Mouse (Mus musculus) right cerebral cortex, postnatal 25 days (tissue): ENCODE measurements at regions not wholly inside any gene's neighbourhood (a gene's known extent, or its start where the extent isn't known, plus 50 kb on each side); places are given as distances from the start of the nearest gene placed in this dataset.
"Not testable (repeated sequence)": the region's sequence is repeated elsewhere in the genome, so short reads cannot be mapped to it uniquely, and the experiment has no call there.

Source experiments
- DNase-seq: peaks from one replicate; pipeline ENCODE4 v3.0.0; 2022

DNA sequence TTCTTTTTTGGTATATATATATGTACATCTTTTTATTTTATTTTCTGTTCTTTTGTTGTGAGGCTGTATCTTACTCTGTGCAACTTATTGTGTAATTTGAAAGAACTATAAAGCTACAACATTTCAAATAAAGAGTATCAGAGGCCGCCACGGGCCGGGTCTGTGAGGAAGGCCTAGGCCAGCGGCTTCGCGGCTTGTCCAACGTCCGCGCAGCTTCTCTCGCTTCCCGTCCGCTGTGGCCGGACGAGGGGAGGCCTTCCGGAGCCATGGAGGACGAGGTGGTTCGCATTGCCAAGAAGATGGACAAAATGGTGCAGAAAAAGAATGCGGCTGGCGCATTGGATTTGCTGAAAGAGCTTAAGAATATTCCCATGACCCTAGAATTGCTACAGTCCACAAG, 167.4 kb downstream of the Kif21a start:
- not testable (repeated sequence) for DNase-seq

DNA sequence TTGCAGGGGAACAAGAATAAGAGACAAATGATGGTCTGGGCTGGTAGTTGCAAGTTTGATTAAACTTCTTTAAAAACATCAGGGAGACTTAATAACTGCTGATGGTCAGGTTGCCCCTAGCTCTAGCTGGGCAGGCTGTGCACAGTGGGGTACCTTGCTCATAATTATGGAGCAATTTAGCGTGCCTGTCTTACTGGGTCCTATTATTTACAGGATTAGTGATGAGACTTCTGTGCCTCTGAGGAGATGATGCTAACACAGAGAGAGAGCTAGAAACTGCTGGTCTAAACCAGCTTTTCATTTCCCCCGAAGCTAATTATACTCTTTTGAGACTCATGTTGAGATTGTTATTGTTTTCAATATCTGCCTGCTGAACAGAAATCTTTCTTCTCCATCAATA, 180.3 kb downstream of the Kif21a start:
- DNase-seq: no peak

DNA sequence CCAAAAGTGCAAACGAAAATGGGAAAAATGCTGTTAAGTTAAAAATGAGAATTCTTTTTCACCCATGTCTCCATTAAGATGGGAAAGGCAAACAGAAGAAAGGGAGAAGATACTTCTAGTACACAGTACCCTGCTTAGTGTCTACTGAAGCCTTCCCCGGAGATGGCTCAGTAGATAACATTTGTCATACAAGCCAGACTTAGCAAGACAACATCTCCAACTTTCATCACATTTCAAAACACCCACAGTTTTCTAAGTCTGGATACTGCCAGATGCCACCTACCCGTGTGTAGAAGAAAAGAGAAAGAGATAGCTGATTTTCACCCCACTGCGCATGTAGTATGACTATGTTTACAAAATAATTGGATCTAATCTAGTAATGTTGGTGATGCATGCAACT, 174.5 kb upstream of the Cpne8 start:
- not testable (repeated sequence) for DNase-seq

DNA sequence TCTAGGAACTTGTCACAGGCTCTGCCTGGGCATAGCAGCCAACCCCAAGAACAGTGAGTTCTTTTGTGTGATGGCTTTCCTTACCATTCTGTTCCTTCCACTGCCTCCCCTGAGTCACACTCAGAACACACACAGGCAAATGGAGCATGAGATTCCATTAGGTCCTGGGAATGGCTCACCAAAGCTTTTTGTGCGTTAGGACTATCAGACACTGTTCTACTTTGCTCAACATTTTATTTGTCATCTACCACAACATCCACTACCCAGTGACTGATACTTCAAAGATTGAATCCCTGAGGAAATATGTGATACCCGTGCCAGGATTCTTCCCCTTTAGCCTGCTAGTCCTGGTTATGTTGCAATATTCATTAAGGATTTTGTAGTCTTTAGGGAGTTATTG, 172.8 kb upstream of the Cpne8 start:
- DNase-seq: no peak

DNA sequence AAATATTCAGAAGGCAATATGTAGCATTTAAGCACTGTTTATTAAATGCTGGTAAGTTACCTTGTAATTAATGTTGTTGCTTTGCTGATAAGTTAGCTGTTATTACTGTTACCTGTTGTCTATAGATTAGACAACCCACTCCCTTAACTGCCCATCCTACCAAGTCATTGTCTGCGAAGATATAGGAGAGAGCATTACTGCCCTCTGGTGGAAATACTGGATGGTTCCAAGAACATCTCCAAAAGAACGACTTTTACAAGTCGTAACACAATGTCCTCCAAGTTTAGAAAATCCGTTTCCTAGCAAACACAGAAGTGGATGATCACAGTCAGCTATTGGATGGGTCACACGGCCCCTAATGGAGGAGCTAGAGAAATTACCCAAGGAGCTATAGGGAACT, 162.2 kb upstream of the Cpne8 start:
- no peak for DNase-seq

DNA sequence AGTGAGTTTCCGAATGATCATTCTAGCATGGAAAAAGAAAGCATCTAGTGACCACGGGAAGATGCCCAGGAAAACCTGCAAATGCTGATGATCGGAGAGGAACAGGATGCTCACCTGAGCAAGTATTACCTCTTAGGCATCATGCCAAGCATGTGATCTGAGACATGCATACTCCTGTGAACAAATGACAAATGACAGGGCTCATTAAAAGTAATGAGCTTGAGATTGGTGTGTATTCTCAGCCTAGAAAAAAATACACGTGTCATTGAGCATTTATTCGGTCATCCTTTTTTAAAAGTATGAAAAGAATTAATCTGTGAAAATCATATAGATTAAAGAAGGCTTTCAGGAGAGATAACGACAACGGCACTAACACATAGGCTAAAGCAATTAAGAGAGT, 156.4 kb upstream of the Cpne8 start:
- DNase-seq: no peak

DNA sequence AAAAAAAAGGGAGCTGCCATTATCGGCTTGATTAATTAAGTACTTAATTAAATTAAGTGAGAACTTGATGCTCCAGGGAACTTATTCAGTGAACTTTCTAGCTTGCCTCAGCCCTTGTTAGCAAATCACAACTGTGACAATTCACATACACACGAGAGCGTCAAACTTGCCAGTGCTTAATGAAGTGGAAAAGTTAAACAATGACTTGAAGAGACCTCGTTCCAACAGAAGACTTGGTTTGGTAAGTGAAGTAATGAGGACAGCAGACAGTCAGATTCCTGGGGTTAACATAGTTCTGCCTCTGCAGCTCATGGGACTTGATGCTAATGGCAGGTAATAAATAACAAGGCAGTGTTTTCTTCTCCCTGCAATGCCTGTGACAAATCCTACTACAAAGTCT, 148.6 kb upstream of the Cpne8 start:
- DNase-seq: no peak

DNA sequence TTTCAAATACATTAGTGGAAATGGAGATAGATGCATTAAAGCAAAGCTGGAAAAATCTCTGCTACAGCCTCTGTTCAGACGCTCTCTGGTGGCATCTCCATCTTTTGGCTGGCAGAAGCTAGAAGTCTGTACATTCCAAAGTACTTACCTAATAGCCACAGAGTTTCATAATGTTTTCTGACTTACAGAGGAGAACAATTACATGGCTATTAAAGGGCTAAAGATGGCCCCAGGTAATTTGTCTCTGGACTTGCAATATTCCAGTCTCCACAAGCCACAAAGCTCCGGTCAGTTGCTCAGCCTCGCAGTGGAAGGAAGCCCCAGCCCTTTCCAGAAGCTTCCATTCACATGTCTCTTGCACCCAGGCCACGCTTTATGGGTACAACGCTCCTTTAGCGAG, 143.1 kb upstream of the Cpne8 start:
- no peak for DNase-seq

DNA sequence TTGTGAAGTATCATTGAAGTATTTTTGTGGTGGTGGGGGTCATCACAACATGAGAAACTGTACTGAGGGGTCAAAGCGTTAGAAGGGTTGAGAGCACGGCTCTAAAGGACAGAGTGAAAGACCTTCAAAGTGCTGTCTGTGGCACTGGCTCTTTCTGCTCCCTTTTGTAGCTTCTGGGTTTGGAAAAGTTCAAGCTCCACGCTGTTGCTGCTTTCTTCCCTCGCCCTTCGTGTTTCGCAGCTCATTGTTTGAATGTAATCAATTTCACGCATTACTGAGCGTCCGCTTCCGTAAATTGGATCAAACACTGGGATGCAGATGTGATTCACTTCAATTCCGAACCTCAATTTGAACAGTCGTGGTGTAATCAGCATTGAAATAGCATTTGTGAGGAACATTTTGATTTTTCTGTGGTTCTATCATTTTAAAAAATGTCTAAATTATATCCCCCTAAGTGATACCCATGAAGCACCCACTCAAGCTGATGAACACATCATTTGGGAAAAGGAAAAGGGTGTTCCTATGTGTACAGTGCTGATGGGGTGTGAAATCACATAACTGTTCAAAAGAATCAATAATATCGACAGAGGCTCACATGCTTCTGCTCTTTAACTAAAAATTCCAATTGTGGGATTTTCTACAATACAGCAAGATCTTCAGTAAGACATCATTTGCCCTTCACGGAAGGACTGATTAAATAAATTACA, 140.9 kb upstream of the Cpne8 start:
- DNase-seq: no peak

DNA sequence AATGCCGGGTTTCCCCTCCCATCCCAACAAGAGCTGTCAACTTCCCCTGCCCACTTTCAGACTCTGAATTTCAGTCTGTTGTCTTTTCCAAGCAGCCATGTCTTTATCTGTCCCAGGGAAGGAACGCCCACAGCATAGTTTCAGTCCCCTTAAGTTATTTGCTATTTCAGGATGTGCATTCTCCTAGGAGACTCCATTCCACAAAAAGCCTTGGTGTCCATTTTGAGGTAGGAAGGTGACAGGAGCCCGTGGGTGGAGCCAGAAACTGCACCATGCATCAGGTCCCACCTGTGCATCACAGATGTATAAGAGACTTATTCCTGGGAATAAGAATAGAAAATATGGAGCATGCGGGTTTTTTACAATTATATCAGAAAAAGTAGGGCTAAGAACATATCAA, 138.9 kb upstream of the Cpne8 start:
- peak; percentile 17 for DNase-seq

DNA sequence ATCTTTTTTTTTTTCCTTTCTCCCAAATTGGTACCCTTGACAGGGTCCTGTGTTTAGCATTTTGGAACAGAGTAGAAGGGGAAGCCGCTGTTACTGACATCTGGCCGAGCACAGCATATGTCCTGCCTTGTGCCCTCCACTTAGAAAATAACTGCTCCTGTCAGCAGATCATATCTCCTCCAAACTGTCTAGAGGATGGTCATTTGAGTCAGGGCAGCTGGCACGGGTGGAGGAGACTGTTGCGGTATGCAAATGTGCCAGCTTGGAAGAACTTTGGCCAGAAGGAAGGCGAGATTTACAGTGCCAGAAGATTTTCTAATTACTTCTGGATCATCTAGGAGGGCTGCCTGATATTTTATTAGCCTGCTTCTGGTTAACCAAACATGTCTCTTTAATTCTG, 134.7 kb upstream of the Cpne8 start:
- no peak for DNase-seq

DNA sequence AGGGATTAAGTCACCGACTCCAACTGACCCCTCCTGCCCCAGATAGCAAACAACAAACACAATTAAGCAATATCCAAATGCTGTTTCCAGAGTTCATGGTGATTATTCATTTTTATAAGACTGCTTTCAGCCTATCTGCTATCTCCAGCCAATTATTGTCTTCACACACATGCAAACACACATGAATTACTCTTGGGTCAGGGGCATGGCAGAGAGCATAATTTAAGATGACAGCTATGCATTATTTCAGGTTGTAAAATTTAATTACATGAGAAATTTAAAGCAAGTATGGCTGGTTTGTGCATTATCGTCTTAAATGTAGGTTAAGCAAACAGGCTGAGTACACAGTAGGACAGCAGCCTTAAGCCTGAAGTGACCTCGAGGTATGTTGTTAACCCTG, 131.1 kb upstream of the Cpne8 start:
- no peak for DNase-seq

DNA sequence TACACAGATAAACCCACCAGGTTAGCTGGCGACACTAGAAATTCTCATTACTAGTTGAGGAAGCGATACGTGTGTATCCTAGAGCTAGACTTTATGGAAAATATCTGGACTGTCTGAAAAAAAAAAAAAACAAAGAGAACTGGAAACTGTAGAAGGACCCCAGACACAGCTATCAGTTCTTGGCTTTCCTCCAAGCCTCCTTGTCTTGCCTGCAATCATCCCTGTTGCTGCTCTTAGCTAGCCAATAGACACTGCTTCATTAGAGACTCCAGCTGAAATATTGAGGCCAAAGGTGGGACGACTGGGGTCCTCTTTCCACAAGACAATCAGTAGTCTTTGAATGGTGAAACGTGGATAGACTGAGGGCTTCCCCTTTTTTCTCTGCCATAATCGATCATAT, 129.0 kb upstream of the Cpne8 start:
- DNase-seq: no peak

DNA sequence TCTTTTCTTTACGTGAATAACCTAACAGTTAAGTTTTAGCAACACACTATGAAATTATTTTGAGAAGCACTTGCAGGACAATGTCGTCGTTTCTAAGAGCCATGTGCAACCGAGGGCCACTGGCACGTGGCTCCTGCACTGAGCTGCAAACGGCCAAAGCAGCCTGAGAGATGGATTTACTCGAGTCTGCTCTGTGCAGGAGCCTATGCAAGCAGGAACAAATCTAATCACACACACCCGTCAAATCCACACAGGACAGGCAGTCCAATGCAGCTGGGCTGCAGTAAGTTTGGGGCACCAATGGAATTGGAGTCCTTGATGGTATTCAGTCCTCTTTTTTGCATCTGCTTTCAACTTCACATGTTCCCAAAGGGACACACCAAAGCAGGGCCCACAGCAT, 118.8 kb upstream of the Cpne8 start:
- DNase-seq: no peak

DNA sequence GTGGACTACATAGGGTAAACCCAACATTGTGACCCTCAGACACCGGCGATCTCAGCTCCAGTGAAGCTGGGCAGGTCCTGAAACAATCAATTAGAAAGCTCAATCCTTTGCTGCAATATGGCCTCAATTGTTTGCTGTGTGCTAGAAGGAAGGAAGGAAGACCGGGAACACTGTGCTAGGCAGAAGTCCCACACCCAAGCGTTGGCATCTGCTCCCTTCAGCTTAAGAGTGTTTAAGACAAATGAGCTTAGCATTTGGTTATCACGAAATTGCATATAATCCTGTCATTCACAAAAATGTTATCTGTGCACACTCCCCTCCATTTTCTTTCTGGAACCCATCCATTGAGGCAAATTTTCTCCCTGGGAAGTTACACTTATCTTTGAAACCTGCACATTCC, 110.7 kb upstream of the Cpne8 start:
- no peak for DNase-seq

DNA sequence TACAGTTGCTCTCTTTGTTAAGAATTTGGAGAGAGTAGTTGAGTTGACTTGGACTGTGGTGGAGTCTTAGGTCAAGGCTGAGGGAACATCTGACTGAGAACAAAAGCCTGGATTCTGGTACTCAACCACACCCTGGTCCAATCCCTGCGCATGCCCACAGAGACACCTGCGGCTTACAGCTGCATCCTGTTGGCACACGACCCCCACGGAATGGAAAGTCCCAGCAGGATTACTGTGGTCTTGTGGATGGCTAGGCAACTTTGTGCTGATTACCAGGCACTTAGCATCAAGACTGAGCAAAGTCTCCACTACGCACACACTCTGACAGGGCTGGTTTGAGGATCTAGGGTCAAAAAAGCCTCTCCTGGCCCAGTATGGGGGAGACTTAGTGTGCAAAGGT, 105.5 kb upstream of the Cpne8 start:
- no peak for DNase-seq

DNA sequence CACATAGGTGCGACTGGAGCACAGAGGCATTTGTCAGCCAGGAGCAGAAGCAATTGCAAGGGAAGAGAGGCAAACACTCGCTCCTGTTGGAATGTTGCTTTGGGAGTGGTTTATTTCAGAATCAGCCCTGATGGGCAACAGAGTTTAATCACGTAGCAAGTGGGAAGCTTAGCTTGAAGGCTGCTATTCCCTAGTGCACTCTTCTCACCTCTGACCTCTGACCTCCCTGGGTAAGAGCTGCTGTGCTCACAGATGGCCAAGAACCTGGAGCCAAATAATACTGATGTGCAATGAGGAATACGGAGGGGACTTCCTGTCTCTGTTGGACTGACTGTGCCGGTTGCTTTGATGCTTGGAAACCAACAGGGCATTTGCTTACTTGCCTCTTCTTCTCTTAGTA, 88.3 kb upstream of the Cpne8 start:
- no peak for DNase-seq

DNA sequence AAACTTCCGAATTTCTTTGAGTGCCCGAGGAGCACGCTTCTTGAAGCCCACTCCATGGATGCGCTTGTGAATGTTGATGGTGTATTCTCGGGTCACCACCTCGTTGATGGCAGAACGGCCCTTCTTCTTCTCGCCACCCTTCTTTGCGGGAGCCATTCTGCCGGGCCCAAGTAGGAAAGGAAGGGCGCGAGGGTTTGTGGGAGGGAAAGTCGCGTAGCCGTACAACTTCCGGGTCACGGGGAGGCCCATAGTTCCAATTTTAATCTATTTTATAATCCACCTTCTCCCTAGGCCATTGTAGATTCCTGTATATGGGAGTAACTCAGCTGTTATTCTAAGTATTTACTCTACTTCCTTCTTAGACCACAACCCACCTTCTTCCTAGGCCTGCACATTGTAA, 85.3 kb upstream of the Cpne8 start:
- DNase-seq: not testable (repeated sequence)

DNA sequence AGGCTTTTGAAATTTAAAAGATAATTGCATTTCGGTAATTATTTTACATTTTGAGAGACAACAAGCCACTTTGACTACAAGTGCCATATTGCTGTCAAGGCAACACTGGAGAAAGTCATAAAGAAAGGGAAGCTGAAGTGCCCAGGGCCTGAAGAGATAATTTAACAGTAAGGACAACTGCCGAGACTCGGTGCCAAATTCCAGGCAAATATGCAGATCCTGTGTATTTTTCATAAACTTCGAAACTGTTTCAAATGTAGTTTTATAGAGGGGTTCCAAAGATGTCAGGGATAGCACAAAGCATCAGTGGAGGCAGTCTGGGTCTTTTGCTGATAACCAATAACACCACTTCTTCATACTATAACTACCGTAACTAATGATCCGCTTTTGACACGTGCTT, 54.7 kb upstream of the Cpne8 start:
- DNase-seq: no peak
